Mouse (Mus musculus) liver, embryonic 14.5 days (tissue): ENCODE results near the gene Zfp513.

Source experiments
- CTCF ChIP-seq: IDR thresholded peaks from 2 replicates; pipeline ENCODE4 v1.5.1; 2016; ENCODE audit warnings: antibody characterized with exemption, low read depth, control low read depth
- EP300 ChIP-seq: IDR thresholded peaks from 2 replicates; pipeline ENCODE4 v1.6.1; 2016; ENCODE audit warnings: antibody characterized with exemption, low read depth

GRCm38 (mm10) chr5:31190201-31190600, 11.9 kb downstream of the Zfp513 start:
- TF ChIP-seq CTCF = no peak
- TF ChIP-seq EP300 = no peak
